Mouse (Mus musculus): ENCODE results near the gene Trpd52l3. TPM values are rescaled to one million over a fixed set of nuclear protein-coding genes. Genes with fewer than 3 reads are reported as not detected.

Gene Trpd52l3
- not detected for polyA plus RNA-seq (2014; fragmentation: Illumina TruSeq; extraction: RNeasy Lipid Tissue Mini Kit (QIAGEN cat#74804); ENCODE audit: low read depth, low replicate concordance)

DNA sequence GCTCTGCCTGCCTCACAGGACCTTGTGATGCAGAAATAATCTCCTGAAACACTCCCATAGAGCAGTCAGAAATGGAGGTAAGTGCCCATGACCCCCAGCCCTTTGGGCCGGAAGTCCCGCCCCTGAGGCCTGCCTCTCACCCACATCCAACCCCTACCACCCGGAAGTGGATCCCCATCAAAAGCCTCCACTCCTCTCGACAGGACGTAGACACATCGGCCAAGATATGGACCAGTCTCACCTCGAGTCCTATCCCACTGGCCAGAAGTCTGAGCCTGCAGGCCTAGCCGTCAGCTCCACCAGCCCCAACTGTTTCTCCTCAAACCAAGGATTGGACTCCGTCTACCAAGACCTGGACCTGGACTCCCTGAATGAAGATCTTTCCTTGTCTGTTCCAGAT, at the start of gene Trpd52l3:
TSS of gene Trpd52l3 (plus strand) at position 170 of the 400 bp plus-strand sequence.

GRCm38 (mm10) chr19:30029894-30030635, 26.5 kb downstream of the Trpd52l3 start, which contains the start of gene Uhrf2:
Gene Uhrf2 (plus strand): TSS chr19:30030513.

Other genes with a start within 250 kb of the Trpd52l3 start
- 44.1 TPM for gene 9930021J03Rik, start 197.8 kb upstream of the Trpd52l3 start, polyA plus RNA-seq (2014; fragmentation: Illumina TruSeq; extraction: RNeasy Lipid Tissue Mini Kit (QIAGEN cat#74804); ENCODE audit: low read depth, low replicate concordance)
- gene Ranbp6, start 190.8 kb upstream of the Trpd52l3 start, polyA plus RNA-seq (2014; fragmentation: Illumina TruSeq; extraction: RNeasy Lipid Tissue Mini Kit (QIAGEN cat#74804); ENCODE audit: low read depth, low replicate concordance) = 30.6 TPM
- 24.2 TPM for gene Il33, start 78.7 kb upstream of the Trpd52l3 start, polyA plus RNA-seq (2014; fragmentation: Illumina TruSeq; extraction: RNeasy Lipid Tissue Mini Kit (QIAGEN cat#74804); ENCODE audit: low read depth, low replicate concordance)
- gene Uhrf2, start 26.7 kb downstream of the Trpd52l3 start, polyA plus RNA-seq (2014; fragmentation: Illumina TruSeq; extraction: RNeasy Lipid Tissue Mini Kit (QIAGEN cat#74804); ENCODE audit: low read depth, low replicate concordance) = 59.4 TPM
- gene Gldc, start 171.6 kb downstream of the Trpd52l3 start, polyA plus RNA-seq (2014; fragmentation: Illumina TruSeq; extraction: RNeasy Lipid Tissue Mini Kit (QIAGEN cat#74804); ENCODE audit: low read depth, low replicate concordance) = 43.1 TPM
- 0.73 TPM for gene Mbl2, start 229.2 kb downstream of the Trpd52l3 start, polyA plus RNA-seq (2014; fragmentation: Illumina TruSeq; extraction: RNeasy Lipid Tissue Mini Kit (QIAGEN cat#74804); ENCODE audit: low read depth, low replicate concordance)

Measured in kidney, adult 10 weeks (tissue).